Mouse (Mus musculus) liver, adult 2 months (tissue): ENCODE data around the gene Hhip.

Source experiments
- CTCF ChIP-seq: fragments of 200-500 bp; IDR thresholded peaks from 2 replicates; pipeline ENCODE4 v1.5.1; 2011; ENCODE audit warnings: low read depth, low read length, control low read depth
- POLR2A ChIP-seq: fragments of 200-500 bp; IDR thresholded peaks from 2 replicates; pipeline ENCODE4 v1.6.1; 2011; ENCODE audit warnings: low read length, control low read depth; ENCODE audit not compliant: insufficient read depth; ENCODE audit errors: extremely low read depth

GRCm38 (mm10) chr8:80058193-80058592 lies 387 bp upstream of the Hhip start:
- TF ChIP-seq CTCF (no peak), POLR2A (no peak)
